Mouse (Mus musculus) hindbrain, embryonic 15.5 days (tissue): Measurements from ENCODE around the gene Clec4a2. TPM values are rescaled to one million over a fixed set of nuclear protein-coding genes. Genes with fewer than 3 reads are reported as not detected.
"Not testable (repeated sequence)": the region's sequence is repeated elsewhere in the genome, so short reads cannot be mapped to it uniquely, and the experiment has no call there.

Experiments used
- ATAC-seq: fragments of 200-750 bp; cut with Nextera tagmentation; 2 replicates; pipeline ENCODE4 v1.8.0; 2017; ENCODE audit warnings: low read depth, moderate number of reproducible peaks, moderate TSS enrichment; ENCODE audit not compliant: low FRiP score
- H3K27ac ChIP-seq: fragments of 300-500 bp; sonication (generic); replicated peaks from 2 replicates; pipeline ENCODE4 v1.5.1; 2015; ENCODE audit warnings: mild to moderate bottlenecking, inconsistent platforms
- H3K27me3 ChIP-seq: fragments of 300-500 bp; sonication (generic); 2 replicates; pipeline ENCODE4 v1.6.1; 2015; ENCODE audit warnings: control low read depth, inconsistent platforms
- H3K36me3 ChIP-seq: fragments of 300-500 bp; sonication (generic); 2 replicates; pipeline ENCODE4 v1.6.1; 2015; ENCODE audit warnings: control low read depth, inconsistent platforms
- H3K4me1 ChIP-seq: fragments of 300-500 bp; sonication (generic); replicated peaks from 2 replicates; pipeline ENCODE4 v1.6.1; 2015; ENCODE audit warnings: control low read depth, inconsistent platforms
- H3K4me2 ChIP-seq: fragments of 300-500 bp; sonication (generic); 2 replicates; pipeline ENCODE4 v1.6.1; 2015; ENCODE audit warnings: moderate library complexity, mild to moderate bottlenecking, inconsistent platforms
- H3K4me3 ChIP-seq: fragments of 300-500 bp; sonication (generic); 2 replicates; pipeline ENCODE4 v1.5.1; 2015; ENCODE audit warnings: mild to moderate bottlenecking, inconsistent platforms
- H3K9ac ChIP-seq: fragments of 300-500 bp; sonication (generic); 2 replicates; pipeline ENCODE4 v1.6.1; 2015; ENCODE audit warnings: inconsistent platforms
- H3K9me3 ChIP-seq: fragments of 300-500 bp; sonication (generic); 2 replicates; pipeline ENCODE4 v1.6.1; 2016; ENCODE audit warnings: control low read depth, inconsistent platforms
- WGBS: fragments of 180-500 bp; shearing (Covaris S2); methylation state at CpG from one replicate; pipeline ENCODE4 v1.1.7; 2015; 5-methylcytosine and 5-hydroxymethylcytosine counted together
- polyA plus RNA-seq: library from polyadenylated mRNA; unstranded; fragments of >200 nt; fragmentation: Nextera tagmentation; extraction: Ambion mirVana; gene quantifications from 2 replicates; pipeline ENCODE4 v1.2.1, GENCODE M21; 2015

The Clec4a2 gene
- 1.5 and 1.8 TPM in 2 replicates for polyA plus RNA-seq

- not testable (repeated sequence) for ATAC-seq, H3K4me1 ChIP-seq, H3K9me3 ChIP-seq, H3K4me2 ChIP-seq, H3K4me3 ChIP-seq, H3K9ac ChIP-seq, H3K36me3 ChIP-seq, H3K27ac ChIP-seq, H3K27me3 ChIP-seq
- 71% methylated on average over 1 of the region's 1 CpGs for WGBS
These were observed at the start of gene Clec4a2 for GRCm38 (mm10) chr6:123106128-123106527. Clec4a2 (plus strand) TSS chr6:123106428.

- H3K4me2 ChIP-seq: no peak overlapping the region
- H3K4me3 ChIP-seq: no peak overlapping the region
- ATAC-seq: no peak
- H3K27me3 ChIP-seq: no peaks in the 10 kb centered on the region
- no peaks in the 10 kb centered on the region for H3K4me1 ChIP-seq
- WGBS: 93% methylated on average over 4 of the region's 4 CpGs
- H3K9ac ChIP-seq: no peak overlapping the region
- no peaks in the 10 kb centered on the region for H3K36me3 ChIP-seq
- no peak overlapping the region for H3K27ac ChIP-seq
- no peaks in the 10 kb centered on the region for H3K9me3 ChIP-seq
These were observed 10.9 kb upstream of the Clec4a2 start for GRCm38 (mm10) chr6:123095125-123095843.

GRCm38 (mm10) chr6:123123195-123123594 lies 17.0 kb downstream of the Clec4a2 start:
- H3K9ac ChIP-seq: no peak overlapping the region
- no peak for ATAC-seq
- no peaks in the 10 kb centered on the region for H3K36me3 ChIP-seq
- 82% methylated on average over 3 of the region's 3 CpGs for WGBS
- no peaks in the 10 kb centered on the region; the same call in 1 of the 2 replicates for H3K9me3 ChIP-seq
- H3K27ac ChIP-seq: no peak overlapping the region
- no peak overlapping the region for H3K4me2 ChIP-seq
- no peaks in the 10 kb centered on the region for H3K27me3 ChIP-seq
- no peaks in the 10 kb centered on the region for H3K4me1 ChIP-seq
- no peak overlapping the region for H3K4me3 ChIP-seq

GRCm38 (mm10) chr6:123127173-123127572 lies 20.9 kb downstream of the Clec4a2 start:
- Histone ChIP-seq H3K4me1 (no peaks in the 10 kb centered on the region), H3K27ac (no peak overlapping the region), H3K9me3 (no peaks in the 10 kb centered on the region; the same call in 1 of the 2 replicates), H3K9ac (no peak overlapping the region), H3K4me2 (no peak overlapping the region), H3K36me3 (no peaks in the 10 kb centered on the region), H3K27me3 (no peaks in the 10 kb centered on the region), H3K4me3 (no peak overlapping the region)
- no peak for ATAC-seq
- WGBS: 71% methylated on average over 1 of the region's 1 CpGs

GRCm38 (mm10) chr6:123137766-123138526 lies 31.7 kb downstream of the Clec4a2 start:
- not testable (repeated sequence) for H3K9me3 ChIP-seq, H3K27me3 ChIP-seq, H3K4me1 ChIP-seq, H3K27ac ChIP-seq, ATAC-seq, H3K4me2 ChIP-seq, H3K4me3 ChIP-seq, H3K36me3 ChIP-seq, H3K9ac ChIP-seq
- WGBS: 70% methylated on average over 29 of the region's 29 CpGs

GRCm38 (mm10) chr6:123170106-123170505 lies 63.9 kb downstream of the Clec4a2 start:
- ATAC-seq: no peak

GRCm38 (mm10) chr6:123171040-123171439 lies 64.8 kb downstream of the Clec4a2 start:
- ATAC-seq: no peak
- no peak overlapping the region for H3K27ac ChIP-seq
- no peak overlapping the region for H3K4me2 ChIP-seq

More at GRCm38 (mm10) chr6:123170106-123170505, 63.9 kb downstream of the Clec4a2 start:
- H3K9ac ChIP-seq: no peak overlapping the region
- no peak overlapping the region for H3K4me3 ChIP-seq
- no peaks in the 10 kb centered on the region for H3K27me3 ChIP-seq
- H3K36me3 ChIP-seq: no peaks in the 10 kb centered on the region
- H3K27ac ChIP-seq: no peak overlapping the region
- H3K9me3 ChIP-seq: no peaks in the 10 kb centered on the region
- WGBS: 61% methylated on average over 1 of the region's 1 CpGs
- H3K4me1 ChIP-seq: no peaks in the 10 kb centered on the region
- no peak overlapping the region for H3K4me2 ChIP-seq

GRCm38 (mm10) chr6:123172593-123172992 lies 66.4 kb downstream of the Clec4a2 start, which contains the start of gene Clec4b2:
Clec4b2 (plus strand) TSS chr6:123172893.
- H3K9me3 ChIP-seq: no peaks in the 10 kb centered on the region
- H3K27ac ChIP-seq: no peak within 1 kb of the TSS
- no peak within 1 kb of the TSS for H3K9ac ChIP-seq
- ATAC-seq: no peak
- no peaks in the 10 kb centered on the region for H3K4me1 ChIP-seq
- no peak within 1 kb of the TSS for H3K4me2 ChIP-seq
- H3K36me3 ChIP-seq: no peaks in the 10 kb centered on the region
- no peaks in the 10 kb centered on the region for H3K27me3 ChIP-seq
- WGBS: 91% methylated on average over 4 of the region's 4 CpGs
- H3K4me3 ChIP-seq: no peak within 1 kb of the TSS

More at GRCm38 (mm10) chr6:123171040-123171439, 64.8 kb downstream of the Clec4a2 start:
- H3K36me3 ChIP-seq: no peaks in the 10 kb centered on the region
- no peaks in the 10 kb centered on the region for H3K9me3 ChIP-seq
- H3K4me3 ChIP-seq: no peak overlapping the region
- no peak overlapping the region for H3K9ac ChIP-seq
- H3K4me1 ChIP-seq: no peaks in the 10 kb centered on the region
- no peaks in the 10 kb centered on the region for H3K27me3 ChIP-seq

GRCm38 (mm10) chr6:123175549-123175948 lies 69.3 kb downstream of the Clec4a2 start:
- Histone ChIP-seq H3K4me3 (no peak overlapping the region), H3K27ac (no peak overlapping the region), H3K4me2 (no peak overlapping the region), H3K36me3 (no peaks in the 10 kb centered on the region), H3K4me1 (no peaks in the 10 kb centered on the region), H3K9ac (no peak overlapping the region), H3K9me3 (no peaks in the 10 kb centered on the region), H3K27me3 (no peaks in the 10 kb centered on the region)
- no peak for ATAC-seq
- WGBS: 82% methylated on average over 1 of the region's 1 CpGs

GRCm38 (mm10) chr6:123184862-123185261 lies 78.6 kb downstream of the Clec4a2 start:
- 86% methylated on average over 2 of the region's 2 CpGs for WGBS
- H3K27ac ChIP-seq, H3K4me2 ChIP-seq, H3K9me3 ChIP-seq, H3K9ac ChIP-seq, ATAC-seq, H3K4me3 ChIP-seq, H3K4me1 ChIP-seq, H3K27me3 ChIP-seq, H3K36me3 ChIP-seq: not testable (repeated sequence)
